In genomic region chr11:113627785-113628184, GRCm38 (mm10) we compare ENCODE assay signal across 10 mouse cellular contexts. TPM values are rescaled to one million over a fixed set of nuclear protein-coding genes. Genes with fewer than 3 reads are reported as not detected.
A peak's percentile ranks its signal among the peaks of the same experiment; 100 is the strongest.
DNase-seq lines count a peak whose midpoint lies in the region; ATAC-seq and TF ChIP-seq lines count a peak whose summit lies in the region.
"Had no signal": no experiment of that assay in that cellular context is flagged by ENCODE, and none has a peak within 500 bp of the region (broad histone marks: within the 10 kb centered on the region; RNA-seq: fewer than 3 reads in every experiment).

No protein-coding gene starts in this region.

- H3K4me1 ChIP-seq in liver, postnatal 0 days (ENCODE audit: insufficient read depth), result peaks cover 3% of the 10 kb centered on the region; the same call in 1 of the 2 replicates
- H3K4me1 ChIP-seq in liver, embryonic 11.5 days (replicated peaks; ENCODE audit: control insufficient read depth, insufficient read depth, low read length), result no peaks in the 10 kb centered on the region
- H3K4me1 ChIP-seq in E14TG2a.4 (replicated peaks; ENCODE audit: low read depth, low read length), result peaks cover 10% of the 10 kb centered on the region; the same call in 1 of the 2 replicates
- H3K4me1 ChIP-seq: embryonic facial prominence, embryonic 12.5 days; limb, embryonic 12.5 days had no signal

- no peaks in the 10 kb centered on the region for H3K9me3 ChIP-seq in liver, postnatal 0 days (ENCODE audit: low read length)
- no peaks in the 10 kb centered on the region for H3K9me3 ChIP-seq in liver, embryonic 11.5 days (ENCODE audit: control insufficient read depth, low read length)
- H3K9me3 ChIP-seq in E14TG2a.4 (ENCODE audit: low read length), result peaks cover 2% of the 10 kb centered on the region; the same call in 1 of the 2 replicates
- H3K9me3 ChIP-seq: embryonic facial prominence, embryonic 12.5 days; limb, embryonic 12.5 days had no signal

- ATAC-seq in liver, postnatal 0 days, result no peak
- ATAC-seq in liver, embryonic 11.5 days (replicated peaks; ENCODE audit: low FRiP score), result no peak

- intact Hi-C loops in gastrocnemius, postnatal 36 days (cut with DNase I), result no loop called here

- DNase-seq in embryo, embryonic 10 days (ENCODE audit: low spot score), result peak; percentile 41
- no peak for DNase-seq in embryo, embryonic 9.5 days (ENCODE audit: extremely low spot score)
- no peak for DNase-seq in liver, postnatal 0 days
- no peak for DNase-seq in liver, embryonic 11.5 days (ENCODE audit: low spot score)
- peak; percentile 39 for DNase-seq in mesoderm, embryonic 11.5 days (ENCODE audit: low read depth, low spot score)
- DNase-seq in ovary, postnatal 14 days (ENCODE audit: low spot score), result no peak
- no peak for DNase-seq in gastrocnemius, postnatal 36 days

- peak; percentile 57 for TF ChIP-seq CTCF in liver, postnatal 0 days (IDR thresholded peaks at IDR 0.05; ENCODE audit: low read depth)
- peak; percentile 46 for TF ChIP-seq CTCF in E14TG2a.4 (conservative IDR thresholded peaks at IDR 0.05; ENCODE audit: low read length)

- no peaks in the 10 kb centered on the region for H3K27me3 ChIP-seq in liver, postnatal 0 days (ENCODE audit: insufficient read depth, low read length)
- H3K27me3 ChIP-seq in liver, embryonic 11.5 days (replicated peaks; ENCODE audit: control insufficient read depth, insufficient read depth, low read length), result no peaks in the 10 kb centered on the region
- H3K27me3 ChIP-seq in E14TG2a.4 (ENCODE audit: insufficient read depth, low read length), result peaks cover 17% of the 10 kb centered on the region; the same call in 1 of the 2 replicates
- H3K27me3 ChIP-seq: embryonic facial prominence, embryonic 12.5 days; limb, embryonic 12.5 days had no signal

- no peak overlapping the region for H3K4me3 ChIP-seq in liver, postnatal 0 days (ENCODE audit: low read depth, low read length)
- H3K4me3 ChIP-seq in liver, embryonic 11.5 days (ENCODE audit: low read depth, low read length), result no peak overlapping the region
- no peak overlapping the region for H3K4me3 ChIP-seq in E14TG2a.4 (replicated peaks; ENCODE audit: low read length)
- H3K4me3 ChIP-seq: embryonic facial prominence, embryonic 12.5 days; limb, embryonic 12.5 days had no signal

- no peaks in the 10 kb centered on the region for H3K36me3 ChIP-seq in liver, postnatal 0 days (replicated peaks; ENCODE audit: insufficient read depth, low read length)
- no peaks in the 10 kb centered on the region for H3K36me3 ChIP-seq in liver, embryonic 11.5 days (ENCODE audit: control insufficient read depth, insufficient read depth, low read length)
- no peaks in the 10 kb centered on the region for H3K36me3 ChIP-seq in E14TG2a.4 (ENCODE audit: insufficient read depth, low read length)
- H3K36me3 ChIP-seq: embryonic facial prominence, embryonic 12.5 days had no signal

- WGBS in liver, postnatal 0 days (ENCODE audit: insufficient replicate concordance), result 46% methylated on average over 4 of the region's 4 CpGs
- WGBS in liver, embryonic 11.5 days, result 44% methylated on average over 4 of the region's 4 CpGs

- H3K9ac ChIP-seq in liver, postnatal 0 days (replicated peaks), result no peak overlapping the region
- H3K9ac ChIP-seq in liver, embryonic 11.5 days (ENCODE audit: low read depth, low read length), result no peak overlapping the region
- H3K9ac ChIP-seq: embryonic facial prominence, embryonic 12.5 days; limb, embryonic 12.5 days had no signal

- H3K27ac ChIP-seq in liver, postnatal 0 days (ENCODE audit: low read depth), result no peak overlapping the region
- no peak overlapping the region for H3K27ac ChIP-seq in liver, embryonic 11.5 days (ENCODE audit: low read depth, low read length)
- H3K27ac ChIP-seq: embryonic facial prominence, embryonic 12.5 days; limb, embryonic 12.5 days had no signal

- TF ChIP-seq EP300 in liver, postnatal 0 days (IDR thresholded peaks at IDR 0.05; ENCODE audit: low read depth), result no peak

- no peak overlapping the region for H3K4me2 ChIP-seq in liver, postnatal 0 days (ENCODE audit: low read depth, low read length)
- H3K4me2 ChIP-seq in liver, embryonic 11.5 days, result no peak overlapping the region
- H3K4me2 ChIP-seq: embryonic facial prominence, embryonic 12.5 days; limb, embryonic 12.5 days had no signal

RNA-seq across cellular contexts. Expression of gene Sstr2, which starts 8.6 kb away (rescaled TPM):
- 1.6 and 2.0 TPM in 2 replicates for polyA plus RNA-seq in liver, postnatal 0 days (2015; fragmentation: Nextera tagmentation; extraction: Ambion mirVana)
- polyA plus RNA-seq in liver, embryonic 11.5 days (2014; fragmentation: Nextera tagmentation; extraction: Ambion mirVana), result 2.2 and 2.7 TPM in 2 replicates
- not detected for total RNA-seq in gastrocnemius, postnatal 36 days (2021)

RNA-seq across cellular contexts. Expression of gene Cog1, which starts 21.2 kb away (rescaled TPM):
- 6.5 and 7.1 TPM in 2 replicates for polyA plus RNA-seq in liver, postnatal 0 days (2015; fragmentation: Nextera tagmentation; extraction: Ambion mirVana)
- 24.0 and 24.7 TPM in 2 replicates for polyA plus RNA-seq in liver, embryonic 11.5 days (2014; fragmentation: Nextera tagmentation; extraction: Ambion mirVana)
- total RNA-seq in gastrocnemius, postnatal 36 days (2021), result 10 to 100 TPM; 18.2 to 18.9 TPM

RNA-seq across cellular contexts. Expression of gene Slc39a11, which starts 22.1 kb away (rescaled TPM):
- polyA plus RNA-seq in liver, postnatal 0 days (2015; fragmentation: Nextera tagmentation; extraction: Ambion mirVana), result 10.2 and 10.9 TPM in 2 replicates
- 20.9 TPM in 2 replicates for polyA plus RNA-seq in liver, embryonic 11.5 days (2014; fragmentation: Nextera tagmentation; extraction: Ambion mirVana)
- 1 to 10 TPM; 2.4 to 2.8 TPM for total RNA-seq in gastrocnemius, postnatal 36 days (2021)

RNA-seq across cellular contexts. Expression of gene Fam104a, which starts 56.2 kb away (rescaled TPM):
- polyA plus RNA-seq in liver, postnatal 0 days (2015; fragmentation: Nextera tagmentation; extraction: Ambion mirVana), result 24.1 and 26.5 TPM in 2 replicates
- polyA plus RNA-seq in liver, embryonic 11.5 days (2014; fragmentation: Nextera tagmentation; extraction: Ambion mirVana), result 58.7 and 62.3 TPM in 2 replicates
- 10 to 100 TPM; 26.7 to 27.6 TPM for total RNA-seq in gastrocnemius, postnatal 36 days (2021)

RNA-seq across cellular contexts. Expression of gene D11Wsu47e, which starts 56.4 kb away (rescaled TPM):
- 4.3 and 4.6 TPM in 2 replicates for polyA plus RNA-seq in liver, postnatal 0 days (2015; fragmentation: Nextera tagmentation; extraction: Ambion mirVana)
- polyA plus RNA-seq in liver, embryonic 11.5 days (2014; fragmentation: Nextera tagmentation; extraction: Ambion mirVana), result 22.4 and 22.9 TPM in 2 replicates
- 1 to 10 TPM; 3.4 to 3.8 TPM for total RNA-seq in gastrocnemius, postnatal 36 days (2021)

Comparison
In these comparisons a context has a peak if more than half of its experiments do, and no peak if none do; other contexts are left out.
1. DNase-seq: peak in embryo, embryonic 10 days (single experiment) and mesoderm, embryonic 11.5 days (single experiment); none in embryo, embryonic 9.5 days (single experiment), liver, postnatal 0 days (single experiment), liver, embryonic 11.5 days (single experiment), ovary, postnatal 14 days (single experiment) and gastrocnemius, postnatal 36 days (0 of 2).